Mouse (Mus musculus) kidney, postnatal 4 days (tissue): Measurements from ENCODE around the gene Scap.
"Not testable (repeated sequence)": the region's sequence is repeated elsewhere in the genome, so short reads cannot be mapped to it uniquely, and the experiment has no call there.

ENCODE experiments used
- DNase-seq, 2 experiments: peaks; one replicate each; pipeline ENCODE4 v3.0.0; 2021; ENCODE audit warnings: mixed read lengths in 2 of 2

Scap gene

DNA sequence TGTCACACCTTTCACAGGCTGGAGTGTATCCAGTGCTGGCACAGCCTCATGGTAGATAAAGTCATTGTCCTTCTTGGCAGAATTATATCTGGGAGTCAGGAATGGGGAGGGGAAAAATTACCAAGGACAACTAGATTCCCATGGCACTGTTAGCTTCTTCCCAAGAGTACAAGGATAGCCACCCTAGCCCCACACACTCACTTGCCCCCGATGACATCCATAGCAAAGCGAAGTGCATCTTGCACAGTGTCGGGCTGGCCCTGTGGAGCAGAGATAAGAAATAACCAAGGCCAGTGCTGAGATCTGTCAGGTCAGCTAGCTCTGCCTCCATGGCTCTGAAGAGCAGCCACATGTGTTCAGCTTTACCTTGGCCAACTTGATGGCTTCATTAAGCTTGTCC is 57.8 kb downstream of the Scap start:
- DNase-seq, result no peak

DNA sequence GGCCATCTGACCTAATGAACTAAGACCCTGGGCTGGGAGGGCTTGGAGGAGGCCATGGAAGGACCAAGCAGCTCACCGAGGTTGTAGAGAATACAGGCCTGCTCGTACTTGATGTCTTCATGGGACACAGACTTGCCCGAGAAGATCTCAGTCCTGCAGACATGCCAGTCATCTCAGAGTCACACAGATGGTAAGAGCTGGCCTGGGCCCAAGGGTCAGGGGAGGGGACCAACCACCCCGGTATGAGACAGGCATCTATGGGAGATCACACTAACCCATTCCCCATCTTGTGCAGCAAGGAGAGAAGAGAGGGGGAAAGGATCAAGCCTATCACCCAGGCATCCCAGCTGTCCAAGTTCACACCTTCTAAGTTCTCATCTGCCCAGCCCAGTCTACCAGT is 60.2 kb downstream of the Scap start:
- no peak for DNase-seq

DNA sequence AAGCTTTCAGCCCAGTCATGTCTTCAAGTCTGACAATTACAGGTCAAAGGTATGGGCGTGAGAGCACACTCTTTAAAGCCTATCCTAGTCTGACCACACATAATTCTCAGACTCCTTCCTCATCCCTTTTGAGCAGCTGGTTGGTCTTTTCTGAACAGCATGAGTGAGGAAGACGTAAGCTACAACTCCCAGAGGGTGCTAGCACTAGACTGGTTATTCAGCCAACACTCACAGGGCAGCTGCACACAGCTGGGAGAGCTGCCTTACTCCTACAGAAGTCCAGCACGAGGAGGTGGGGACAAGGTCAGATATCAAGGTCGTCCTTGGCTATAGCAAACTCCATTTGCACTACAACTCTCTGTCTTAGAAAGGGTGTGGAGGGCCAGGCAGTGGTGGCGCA is 67.6 kb downstream of the Scap start:
- DNase-seq, result peak; percentile 40 to 68

DNA sequence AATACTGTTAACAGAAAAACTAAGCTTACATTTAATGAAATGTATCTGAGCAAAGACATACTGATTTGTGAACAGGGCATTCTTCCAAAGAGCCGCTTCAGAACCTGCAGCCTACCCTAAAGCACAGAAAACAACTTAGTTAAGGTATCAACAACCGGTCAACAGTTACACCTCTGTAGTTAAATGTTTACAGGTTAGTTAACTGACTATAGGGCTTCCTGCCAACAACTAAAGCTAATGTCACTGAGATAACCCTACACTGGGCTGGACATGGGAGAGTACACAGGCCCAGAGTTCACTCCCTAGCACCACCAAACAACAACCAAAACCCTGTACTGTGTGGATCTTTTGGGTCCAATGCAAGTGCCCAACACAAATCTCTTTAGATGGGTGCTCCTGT is 69.6 kb downstream of the Scap start:
- no peak for DNase-seq

DNA sequence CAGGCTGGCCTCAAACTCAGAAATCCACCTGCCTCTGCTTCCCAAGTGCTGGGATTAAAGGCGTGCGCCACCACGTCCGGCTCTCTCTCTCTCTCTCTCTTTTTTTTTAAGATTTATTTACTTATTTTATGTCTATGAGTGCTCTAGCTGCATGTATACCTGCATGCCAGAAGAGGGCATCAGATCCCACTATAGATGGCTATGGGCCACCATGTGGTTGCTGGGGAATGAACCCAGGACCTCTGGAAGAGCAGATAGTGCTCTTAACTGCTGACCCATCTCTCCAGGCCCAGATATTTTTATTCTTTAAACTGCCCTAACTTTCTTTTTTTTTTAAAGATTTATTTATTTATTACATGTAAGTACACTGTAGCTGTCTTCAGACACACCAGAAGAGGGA is 70.2 kb downstream of the Scap start:
- not testable (repeated sequence) for DNase-seq

DNA sequence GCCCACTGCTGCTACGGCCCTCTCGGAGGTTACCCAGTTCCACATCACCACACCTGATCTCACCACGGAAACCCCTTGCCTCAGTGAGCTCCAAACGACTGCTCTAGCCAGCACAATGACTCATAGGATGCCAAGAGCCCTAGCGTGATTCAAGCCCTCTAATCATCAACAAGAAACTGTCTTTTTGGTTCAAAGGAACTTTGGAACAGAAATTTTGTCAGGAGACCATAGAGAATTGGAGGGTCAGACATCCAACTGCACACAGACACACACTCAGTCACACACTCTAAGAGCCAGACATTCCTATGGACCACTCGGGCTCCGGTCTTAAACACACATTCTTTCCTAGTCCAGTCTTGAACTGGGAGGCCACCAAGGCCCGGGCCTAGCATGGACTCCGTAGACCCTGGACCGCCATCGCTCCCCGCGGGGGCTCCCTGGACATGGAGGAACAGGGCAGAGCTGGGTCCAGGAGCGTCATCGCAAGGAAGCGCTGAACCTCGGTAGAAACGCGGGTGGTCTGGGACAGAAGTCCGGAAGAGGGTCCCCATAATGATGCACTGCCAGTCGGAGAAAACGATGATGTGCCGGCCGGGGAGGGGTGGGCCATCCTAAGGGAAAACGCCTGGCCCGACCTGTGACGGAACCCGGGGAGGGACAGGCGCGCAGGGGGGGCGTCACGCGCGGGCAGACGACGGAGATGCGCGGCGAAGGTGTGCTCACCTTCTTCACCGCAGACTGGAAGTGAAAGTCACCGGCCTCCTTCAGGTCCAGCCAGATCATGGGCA is 74.4 kb downstream of the Scap start:
- peak in 1 of 2 experiments; percentile 39 for DNase-seq

DNA sequence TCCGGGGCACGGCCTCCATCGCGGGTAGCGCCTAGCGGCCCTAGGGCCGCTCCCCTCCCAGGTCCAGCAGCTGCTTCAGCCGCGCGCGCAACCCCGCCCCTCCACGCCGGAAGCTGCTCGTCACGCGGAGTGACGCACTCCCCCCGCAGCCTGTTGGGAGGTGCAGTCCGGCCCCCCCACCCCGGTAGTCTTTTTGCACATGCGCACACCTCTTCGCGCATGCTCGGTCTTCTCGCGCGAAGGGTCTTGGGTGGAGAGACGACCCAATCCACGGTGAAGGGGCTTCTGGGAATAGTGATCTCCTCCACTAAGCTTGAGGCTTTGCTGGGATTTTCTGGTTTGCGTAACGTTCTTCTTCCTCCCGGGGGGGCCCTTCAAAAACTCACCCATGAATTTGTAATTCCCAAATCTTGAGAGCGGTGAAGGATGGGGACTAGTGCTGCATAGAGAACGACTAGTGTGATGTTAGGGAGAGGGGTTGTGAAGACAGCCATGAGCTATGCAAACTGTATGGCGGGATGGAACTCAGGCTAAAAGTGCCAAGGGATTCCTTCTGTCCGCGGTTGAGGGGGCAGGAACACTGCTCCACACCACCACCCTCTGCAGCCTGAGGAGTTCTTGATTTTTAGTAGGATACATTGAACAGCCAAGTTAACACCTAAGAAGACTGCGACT is 75.1 kb downstream of the Scap start, which contains the start of gene Ptpn23:
Ptpn23 (minus strand) TSS at position 115 of the 675 bp plus-strand sequence.
- peak; percentile 97 to 99 for DNase-seq

DNA sequence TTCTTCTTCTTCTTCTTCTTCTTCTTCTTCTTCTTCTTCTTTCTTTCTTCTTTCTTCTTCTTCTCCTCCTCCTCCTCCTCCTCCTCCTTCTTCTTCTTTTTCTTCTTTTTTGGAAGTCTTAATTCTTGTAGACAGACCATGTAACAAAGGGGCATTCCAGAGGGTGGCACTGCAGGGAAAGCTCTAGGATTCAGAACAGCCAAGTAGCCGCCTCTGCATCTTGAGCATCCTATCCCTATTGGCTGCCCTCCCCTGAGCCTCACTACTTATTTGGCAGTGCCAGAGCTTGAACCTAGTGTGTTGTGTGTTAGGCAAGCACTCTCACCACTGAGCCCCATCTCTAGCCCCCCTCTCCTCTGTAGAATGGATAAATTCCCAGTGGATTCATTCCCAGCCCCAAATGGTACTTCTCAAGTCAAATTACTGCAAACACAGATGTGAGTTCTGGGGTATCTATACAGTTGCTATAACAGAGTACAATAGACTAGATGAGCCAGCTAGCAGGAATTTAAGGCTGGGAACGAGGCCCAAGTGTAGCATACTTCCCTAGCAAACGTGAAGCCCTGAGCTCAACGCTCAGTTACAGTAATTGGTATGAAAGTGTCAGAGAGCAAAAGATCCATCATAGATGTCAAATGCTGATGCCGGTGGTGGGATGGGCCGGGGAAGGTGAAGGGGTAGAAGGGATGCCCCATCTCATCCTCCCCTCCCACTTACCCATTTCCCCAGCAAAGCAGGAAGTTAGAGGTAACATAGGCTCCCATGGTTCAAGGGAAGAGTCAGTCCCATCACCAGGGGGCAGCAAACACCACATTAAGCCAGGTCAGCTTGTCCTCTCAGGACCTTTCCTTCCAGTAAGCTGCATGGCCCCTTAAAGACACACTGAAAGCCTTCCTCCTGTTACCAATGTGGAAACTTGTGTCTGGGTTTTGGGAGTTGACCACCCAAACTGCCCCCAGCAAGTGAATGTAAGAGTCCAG is 78.1 kb downstream of the Scap start:
- peak; percentile 90 to 92 for DNase-seq

DNA sequence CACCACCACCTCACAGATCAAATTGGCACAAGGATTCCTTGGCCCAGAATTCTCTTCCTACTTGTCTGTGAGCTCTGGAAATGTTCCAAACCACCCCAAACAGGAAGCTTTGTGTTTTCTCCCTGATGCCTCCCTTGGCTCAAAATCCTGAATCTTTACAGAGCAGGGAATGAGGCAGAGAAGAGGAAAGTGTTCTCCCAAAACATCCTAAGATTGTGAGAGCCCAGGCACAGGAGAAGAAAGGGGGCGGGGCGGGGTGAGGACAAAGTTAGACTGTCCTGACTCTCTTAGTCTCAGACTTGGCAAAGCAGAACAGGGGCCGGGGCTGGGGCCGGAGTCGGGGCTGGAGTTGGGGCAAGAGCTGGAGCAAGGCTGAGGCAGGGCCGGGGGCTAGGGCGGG is 79.8 kb downstream of the Scap start:
- DNase-seq, result peak; percentile 20 to 22

DNA sequence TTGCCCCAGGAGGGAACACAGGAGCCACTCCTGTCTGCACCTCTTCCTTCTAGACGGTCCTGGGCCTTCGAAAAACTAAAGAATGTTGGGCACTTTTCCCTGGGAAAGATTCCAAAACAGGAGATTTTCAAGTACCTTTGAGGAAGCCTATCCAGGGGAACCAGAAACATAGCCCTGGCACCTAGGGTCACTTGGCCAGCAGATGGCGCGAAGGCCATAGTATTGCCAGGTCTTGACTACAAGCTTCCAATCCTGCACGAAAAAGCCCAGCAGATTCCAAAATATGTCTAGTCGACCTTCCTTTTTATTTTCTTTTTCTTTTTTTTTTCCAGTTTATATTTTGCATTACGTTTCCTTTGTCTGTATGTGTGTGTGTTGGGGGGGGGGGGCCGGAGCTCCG is 80.7 kb downstream of the Scap start:
- peak; percentile 72 to 76 for DNase-seq

DNA sequence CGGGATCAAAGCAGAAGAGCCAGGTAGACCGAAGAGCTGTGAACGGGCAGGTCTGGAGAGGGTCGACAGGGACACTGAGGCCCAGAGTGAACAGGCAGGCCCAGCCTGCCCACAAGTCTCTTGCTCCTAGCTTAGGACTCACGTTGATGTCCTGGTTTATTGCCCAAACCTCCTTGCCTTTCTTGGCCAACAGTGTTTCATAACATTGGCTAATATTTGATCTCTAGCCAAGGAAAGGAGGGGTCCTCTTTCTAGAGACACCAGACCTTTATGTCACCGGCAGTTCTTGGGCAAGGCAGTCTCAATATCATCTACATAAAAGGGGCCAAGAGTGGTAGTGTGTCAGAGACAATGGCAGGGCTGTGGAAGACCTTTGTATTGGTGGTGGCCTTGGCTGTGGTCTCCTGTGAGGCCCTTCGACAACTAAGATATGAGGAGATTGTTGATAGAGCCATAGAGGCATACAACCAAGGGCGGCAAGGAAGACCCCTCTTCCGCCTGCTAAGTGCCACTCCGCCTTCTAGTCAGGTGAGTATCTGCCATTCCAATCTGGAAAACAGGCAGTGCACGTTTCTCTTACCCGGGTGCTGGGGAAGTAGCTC is 86.5 kb downstream of the Scap start, which contains the start of gene Ngp:
Ngp (plus strand) TSS at position 237 of the 602 bp plus-strand sequence.
- no peak for DNase-seq

DNA sequence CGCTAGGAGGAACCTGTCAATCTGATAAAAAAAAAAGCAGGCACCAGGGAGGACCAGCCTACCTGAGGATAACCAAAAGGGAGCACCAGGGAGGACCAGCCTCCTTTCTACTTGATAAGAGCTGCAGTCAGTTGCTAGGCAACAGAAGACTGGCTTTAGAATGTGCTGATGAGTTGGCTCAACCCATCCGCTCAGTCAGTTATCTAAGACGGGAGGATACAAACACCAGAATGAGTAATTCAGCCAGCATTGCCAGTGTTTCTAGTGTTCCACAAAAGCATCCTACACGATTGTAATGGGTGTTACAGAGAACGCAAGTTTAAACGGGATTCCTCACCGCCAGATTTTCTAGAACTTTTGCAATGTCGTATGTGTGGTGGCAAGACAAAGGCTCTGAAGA is 98.2 kb downstream of the Scap start:
- no peak for DNase-seq

DNA sequence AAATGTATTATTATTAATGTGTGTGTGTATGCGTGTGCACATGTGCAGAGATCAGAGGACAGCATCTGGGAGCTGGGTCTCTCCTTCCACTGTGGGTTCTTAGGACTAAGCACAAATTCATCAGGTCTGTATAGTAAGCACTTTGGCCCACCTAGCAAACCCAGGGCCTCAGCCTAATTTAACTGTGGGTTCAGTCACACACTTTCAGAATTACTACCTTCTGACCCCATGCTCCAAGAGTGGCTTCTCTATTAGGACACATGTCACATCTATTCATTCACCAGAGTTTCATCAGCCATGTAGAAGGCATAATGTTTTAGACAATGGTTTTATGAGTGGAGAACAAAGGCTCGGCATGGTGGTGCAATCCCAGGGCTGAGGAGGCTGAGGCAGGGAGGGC is 100.0 kb downstream of the Scap start:
- DNase-seq, result no peak
